Mouse (Mus musculus) thymus, postnatal 0 days (tissue): Measurements from ENCODE around the gene Flt3l. TPM values are rescaled to one million over a fixed set of nuclear protein-coding genes. Genes with fewer than 3 reads are reported as not detected.

Experiments
- DNase-seq: peaks from one replicate; pipeline ENCODE4 v3.0.0-alpha.2; 2015; ENCODE audit warnings: low spot score
- polyA plus RNA-seq: library from polyadenylated mRNA; unstranded; fragments of >200 nt; fragmentation: Nextera tagmentation; extraction: Ambion mirVana; gene quantifications from 2 replicates; pipeline ENCODE4 v1.2.1, GENCODE M21; 2015

The Flt3l gene
- polyA plus RNA-seq, 1 experiment from 2014 or later: 24.5 TPM

- no peak for DNase-seq
Measured at GRCm38 (mm10) chr7:45145460-45145859, 9.2 kb upstream of the Flt3l start.

- DNase-seq: no peak
Measured at GRCm38 (mm10) chr7:45144368-45145174, 8.3 kb upstream of the Flt3l start.

- DNase-seq: no peak
Measured at GRCm38 (mm10) chr7:45141914-45142313, 5.7 kb upstream of the Flt3l start.

- DNase-seq: peak; percentile 82
Measured at GRCm38 (mm10) chr7:45141319-45141718, 5.1 kb upstream of the Flt3l start.

- no peak for DNase-seq
Measured at GRCm38 (mm10) chr7:45139904-45140723, 3.9 kb upstream of the Flt3l start.

GRCm38 (mm10) chr7:45138403-45138802 is 2.2 kb upstream of the Flt3l start:
- no peak for DNase-seq

GRCm38 (mm10) chr7:45137171-45138006 is 1.2 kb upstream of the Flt3l start:
- DNase-seq: peak; percentile 46

GRCm38 (mm10) chr7:45135370-45135769 is 862 bp downstream of the Flt3l start:
- no peak for DNase-seq

- peak; percentile 76 for DNase-seq
Measured at GRCm38 (mm10) chr7:45134544-45135026, 1.6 kb downstream of the Flt3l start.

- DNase-seq: no peak
Measured at GRCm38 (mm10) chr7:45133446-45134159, 2.6 kb downstream of the Flt3l start.

GRCm38 (mm10) chr7:45131850-45132249 is 4.4 kb downstream of the Flt3l start:
- no peak for DNase-seq

- DNase-seq: no peak
Measured at GRCm38 (mm10) chr7:45129776-45130512, 6.3 kb downstream of the Flt3l start.

GRCm38 (mm10) chr7:45129318-45129717 is 6.9 kb downstream of the Flt3l start:
- DNase-seq: no peak

- peak; percentile 100 for DNase-seq
Measured at GRCm38 (mm10) chr7:45128624-45129246, 7.5 kb downstream of the Flt3l start, which contains the start of gene Rpl13a. Gene Rpl13a (minus strand): TSS chr7:45128761.

GRCm38 (mm10) chr7:45127700-45128224 is 8.5 kb downstream of the Flt3l start:
- no peak for DNase-seq

GRCm38 (mm10) chr7:45126844-45127699 is 9.2 kb downstream of the Flt3l start:
- peak; percentile 50 for DNase-seq

GRCm38 (mm10) chr7:45126147-45126843 is 9.9 kb downstream of the Flt3l start:
- no peak for DNase-seq
